Mouse (Mus musculus) erythroblast, embryonic 14.5 days (primary cell): Measurements from ENCODE around the gene Pdrg1.

Experiments used
- GATA1 ChIP-seq: IDR thresholded peaks from 2 replicates; pipeline ENCODE4 v1.6.1; 2012; ENCODE audit warnings: low read length, inconsistent platforms, mixed read lengths
- TAL1 ChIP-seq: IDR thresholded peaks from 3 replicates; pipeline ENCODE4 v1.6.1; 2012; ENCODE audit warnings: low read length, inconsistent platforms, mixed read lengths

DNA sequence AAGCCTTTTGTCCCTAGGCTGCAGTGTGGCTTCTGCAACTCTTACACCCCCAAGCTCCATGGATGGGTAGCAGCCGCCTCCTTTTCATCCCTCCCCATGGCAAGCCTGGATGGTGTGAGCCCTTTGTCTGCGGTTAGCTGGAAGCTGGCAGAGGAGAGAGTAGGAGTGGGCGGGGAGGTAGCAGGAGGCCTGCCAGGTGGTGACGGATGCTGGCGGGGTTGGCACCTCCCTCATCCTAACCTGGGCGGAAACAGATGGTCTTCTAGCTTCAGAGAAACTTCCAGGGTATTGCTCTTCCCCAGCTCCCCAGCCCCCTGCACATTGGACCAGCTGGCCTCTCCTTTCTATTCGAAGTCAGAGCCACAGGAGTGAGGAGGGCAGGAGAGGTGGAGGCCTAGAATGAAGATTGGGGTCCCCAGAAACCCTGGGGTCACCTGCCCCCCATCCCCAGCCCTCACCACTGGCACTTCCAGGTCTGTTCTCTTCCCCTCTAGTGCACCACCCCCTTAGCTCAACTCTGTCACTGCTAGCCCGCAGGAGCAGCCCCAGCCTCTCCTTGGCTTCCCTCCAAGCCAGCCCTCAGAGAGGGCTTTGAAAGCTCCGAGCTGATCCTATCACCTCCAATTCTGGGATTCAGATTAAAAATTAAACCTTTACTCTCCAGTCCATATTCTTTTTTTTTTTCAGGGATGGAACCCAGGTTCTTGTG lies 34.2 kb upstream of the Pdrg1 start:
- TF ChIP-seq TAL1: no peak
- no peak for TF ChIP-seq GATA1
